Mouse (Mus musculus): ENCODE results near the gene Trib2. TPM values are rescaled to one million over a fixed set of nuclear protein-coding genes. Genes with fewer than 3 reads are reported as not detected.

The Trib2 gene
- polyA plus RNA-seq, 1 experiment: 0.54 TPM

- H3K4me1 ChIP-seq (ENCODE audit: control insufficient read depth, insufficient read depth, low read length): no peaks in the 10 kb centered on the region
- no peak overlapping the region for H3K27ac ChIP-seq (ENCODE audit: insufficient read depth, low read depth, low read length)
These were observed 62.1 kb downstream of the Trib2 start for GRCm38 (mm10) chr12:15754602-15755001.

GRCm38 (mm10) chr12:15749646-15750195, 67.0 kb downstream of the Trib2 start:
- no peaks in the 10 kb centered on the region for H3K4me1 ChIP-seq (ENCODE audit: control insufficient read depth, insufficient read depth, low read length)
- TF ChIP-seq POLR2A (IDR thresholded peaks at IDR 0.05; ENCODE audit: borderline replicate concordance, low read depth, low read length) (no peak), CTCF (IDR thresholded peaks at IDR 0.05; ENCODE audit: low read depth, low read length) (no peak)
- no peak overlapping the region for H3K27ac ChIP-seq (ENCODE audit: insufficient read depth, low read depth, low read length)
- H3K4me3 ChIP-seq (ENCODE audit: insufficient read depth, low read length): no peak overlapping the region

More at GRCm38 (mm10) chr12:15754602-15755001, 62.1 kb downstream of the Trib2 start:
- no peak for TF ChIP-seq POLR2A (IDR thresholded peaks at IDR 0.05; ENCODE audit: borderline replicate concordance, low read depth, low read length)
- TF ChIP-seq CTCF (IDR thresholded peaks at IDR 0.05; ENCODE audit: low read depth, low read length): no peak
- H3K4me3 ChIP-seq (ENCODE audit: insufficient read depth, low read length): no peak overlapping the region

- Histone ChIP-seq H3K4me3 (ENCODE audit: insufficient read depth, low read length) (no peak overlapping the region), H3K4me1 (ENCODE audit: control insufficient read depth, insufficient read depth, low read length) (no peaks in the 10 kb centered on the region), H3K27ac (ENCODE audit: insufficient read depth, low read depth, low read length) (no peak overlapping the region)
- no peak for TF ChIP-seq POLR2A (IDR thresholded peaks at IDR 0.05; ENCODE audit: borderline replicate concordance, low read depth, low read length)
- TF ChIP-seq CTCF (IDR thresholded peaks at IDR 0.05; ENCODE audit: low read depth, low read length): no peak
These were observed 71.0 kb downstream of the Trib2 start for GRCm38 (mm10) chr12:15745752-15746151.
